Mouse (Mus musculus): ENCODE results near the gene Tagap1.
"Not testable (repeated sequence)": the region's sequence is repeated elsewhere in the genome, so short reads cannot be mapped to it uniquely, and the experiment has no call there.

The Tagap1 gene

GRCm38 (mm10) chr17:6961181-6962000, 435 bp upstream of the Tagap1 start:
- DNase-seq (ENCODE audit: low read depth), result peak; percentile 69

DNA sequence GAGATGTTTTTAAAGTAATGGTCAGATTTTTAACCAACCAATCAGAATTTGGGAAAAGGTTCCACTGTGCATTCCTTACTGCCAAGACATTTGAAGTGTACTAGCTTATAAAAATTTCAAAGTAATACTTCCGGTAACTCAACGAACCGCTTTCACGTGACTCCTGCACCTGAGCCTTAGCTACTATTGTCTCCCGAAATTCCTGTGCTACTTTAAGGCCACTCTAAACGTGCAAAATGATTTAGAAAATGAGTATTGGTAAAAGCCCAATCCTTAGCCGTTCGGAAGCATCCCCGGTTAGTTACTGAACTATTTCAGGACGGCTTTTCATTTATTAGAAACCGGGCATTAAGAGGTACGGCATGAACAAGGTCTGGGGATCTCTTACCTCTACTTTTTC, 607 bp downstream of the Tagap1 start:
- DNase-seq (ENCODE audit: low read depth), result peak; percentile 39

GRCm38 (mm10) chr17:6959543-6960259, 1.3 kb downstream of the Tagap1 start:
- DNase-seq (ENCODE audit: low read depth), result not testable (repeated sequence)

GRCm38 (mm10) chr17:6958881-6959280, 2.1 kb downstream of the Tagap1 start:
- not testable (repeated sequence) for DNase-seq (ENCODE audit: low read depth)

DNA sequence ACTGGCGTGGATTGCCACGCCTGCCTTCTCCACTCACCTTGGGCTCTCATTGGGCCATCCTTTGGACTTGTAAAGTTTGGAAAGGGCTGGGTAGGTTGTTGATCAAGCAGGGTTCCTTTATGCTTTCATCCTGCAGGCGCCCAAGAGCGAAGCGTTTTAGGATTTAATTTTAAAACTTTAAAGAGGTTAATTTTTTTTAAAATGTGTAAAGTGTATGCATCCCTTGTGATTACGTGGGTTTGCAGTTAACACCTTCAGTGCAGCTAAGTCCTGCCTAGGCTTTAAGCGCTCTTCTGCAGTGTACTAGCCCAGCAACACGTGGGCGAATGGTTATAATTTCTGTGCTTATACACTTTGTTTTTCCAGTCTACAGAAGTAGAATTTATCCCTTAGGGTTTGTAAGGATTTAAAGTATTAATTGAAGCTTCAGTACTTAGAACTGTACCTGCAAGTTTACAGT, 12.2 kb downstream of the Tagap1 start:
- not testable (repeated sequence) for DNase-seq (ENCODE audit: low read depth)

- DNase-seq (ENCODE audit: low read depth), result peak; percentile 78
These were observed 12.8 kb downstream of the Tagap1 start, which contains the start of gene Rsph3b for GRCm38 (mm10) chr17:6947984-6948768. Gene Rsph3b, minus strand, starts transcription at chr17:6948682.

DNA sequence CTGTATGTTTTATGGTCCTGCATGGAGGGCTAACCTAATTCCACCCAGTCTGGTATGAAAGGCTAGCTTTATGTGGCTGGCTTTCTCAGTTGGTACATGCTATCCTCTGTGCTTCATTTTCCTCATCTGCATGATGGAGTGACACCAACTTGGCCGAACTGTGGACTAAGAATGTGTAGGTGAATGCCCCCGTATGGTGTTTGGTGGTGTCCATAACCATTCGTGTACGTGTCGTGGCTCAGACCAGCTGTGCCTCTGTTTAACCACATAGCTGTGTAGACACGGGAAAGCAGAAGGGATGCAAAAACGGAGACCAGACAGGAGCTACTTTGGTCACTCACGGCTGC, 13.3 kb downstream of the Tagap1 start:
- not testable (repeated sequence) for DNase-seq (ENCODE audit: low read depth)

DNA sequence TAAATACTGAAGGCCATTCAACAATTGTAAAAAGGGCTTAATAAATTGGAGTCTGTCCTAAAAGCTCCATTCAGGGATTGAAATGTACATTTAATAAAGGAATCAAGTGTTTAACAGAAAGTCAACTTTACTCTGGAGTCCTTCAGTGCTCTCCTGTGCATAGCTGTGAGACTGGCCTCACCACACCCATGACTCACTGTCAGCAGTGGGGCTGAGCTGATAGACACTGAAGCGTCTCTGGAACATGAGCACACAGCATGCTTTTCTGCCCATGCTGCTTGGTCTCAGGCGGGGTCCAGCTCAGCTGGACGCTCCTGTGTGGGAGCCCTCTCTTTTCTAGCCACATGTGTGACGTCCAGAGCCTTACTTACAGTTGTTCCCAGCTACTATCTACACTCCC, 18.4 kb downstream of the Tagap1 start:
- not testable (repeated sequence) for DNase-seq (ENCODE audit: low read depth)

DNA sequence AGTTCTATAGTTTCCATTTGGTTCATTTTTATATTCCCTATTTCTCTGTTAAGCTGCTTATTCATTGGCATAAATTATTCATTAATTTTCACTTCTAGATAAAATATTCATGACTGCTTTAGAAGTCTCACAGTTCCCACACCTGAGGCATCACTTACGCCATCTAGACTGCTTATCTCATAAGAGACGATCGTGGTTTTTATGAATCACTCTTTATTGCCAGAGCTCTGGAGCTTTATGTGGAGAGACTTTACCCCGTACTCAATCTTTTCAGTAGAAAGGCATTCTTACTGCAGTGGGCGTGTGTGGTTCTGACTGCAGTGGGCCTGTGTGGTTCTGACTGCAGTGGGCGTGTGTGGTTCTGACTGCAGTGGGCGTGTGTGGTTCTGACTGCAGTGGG, 29.3 kb downstream of the Tagap1 start:
- not testable (repeated sequence) for DNase-seq (ENCODE audit: low read depth)

DNA sequence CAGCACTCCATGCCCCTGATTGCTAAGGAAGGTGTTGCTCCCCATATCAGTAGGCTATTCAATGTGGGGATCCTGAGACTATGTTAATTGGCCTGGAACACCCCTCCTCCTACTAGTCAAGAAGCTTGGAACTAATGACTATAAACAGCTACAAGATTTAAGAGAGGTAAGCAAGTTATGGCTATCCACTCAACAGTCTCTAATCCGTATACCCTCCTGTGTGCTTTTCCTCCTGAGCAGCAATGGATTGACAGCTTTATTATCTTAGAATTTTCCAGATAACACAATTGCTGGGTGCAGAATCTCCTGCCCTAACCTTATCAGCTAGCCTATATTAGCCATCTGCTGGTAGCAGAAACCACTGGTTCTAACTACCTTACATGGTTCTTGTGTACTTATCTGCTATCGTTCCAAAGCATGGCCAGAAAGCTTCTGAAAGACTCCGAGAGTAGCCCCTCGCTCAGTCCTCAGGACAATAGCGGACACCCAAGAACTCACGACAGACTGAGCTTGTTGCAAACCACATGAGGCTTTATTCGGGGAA, 40.5 kb downstream of the Tagap1 start:
- DNase-seq (ENCODE audit: low read depth), result not testable (repeated sequence)

GRCm38 (mm10) chr17:6919388-6919787, 41.6 kb downstream of the Tagap1 start:
- DNase-seq (ENCODE audit: low read depth), result not testable (repeated sequence)

- not testable (repeated sequence) for DNase-seq (ENCODE audit: low read depth)
These were observed 45.7 kb downstream of the Tagap1 start for GRCm38 (mm10) chr17:6915282-6915681.

GRCm38 (mm10) chr17:6914066-6914465, 46.9 kb downstream of the Tagap1 start:
- DNase-seq (ENCODE audit: low read depth), result not testable (repeated sequence)

All from induced T-regulatory cell, adult 2 months (primary cell).